ENCODE assay signal across 8 mouse cellular contexts in genomic region chr5:75834766-75835555, GRCm38 (mm10).
A peak's percentile ranks its signal among the peaks of the same experiment; 100 is the strongest.
DNase-seq lines count a peak whose midpoint lies in the region; ATAC-seq and TF ChIP-seq lines count a peak whose summit lies in the region.
"Had no signal": no experiment of that assay in that cellular context is flagged by ENCODE, and none has a peak within 500 bp of the region (broad histone marks: within the 10 kb centered on the region; RNA-seq: fewer than 3 reads in every experiment).

No protein-coding gene starts in this region.

- TF ChIP-seq POLR2A in brain, embryonic 14.5 days (IDR thresholded peaks at IDR 0.05; ENCODE audit: borderline replicate concordance, extremely low read depth, insufficient read depth, insufficient read length, poor library complexity, severe bottlenecking), result no peak

- H3K27me3 ChIP-seq in embryonic facial prominence, embryonic 15.5 days, result no peaks in the 10 kb centered on the region
- H3K27me3 ChIP-seq in hindbrain, embryonic 16.5 days (replicated peaks; ENCODE audit: control insufficient read depth, insufficient read depth, low read length), result no peaks in the 10 kb centered on the region
- H3K27me3 ChIP-seq in liver, embryonic 13.5 days, result peaks cover 20% of the 10 kb centered on the region
- no peaks in the 10 kb centered on the region for H3K27me3 ChIP-seq in stomach, embryonic 14.5 days (ENCODE audit: control insufficient read depth, insufficient read depth, low read length)
- H3K27me3 ChIP-seq: neural tube, embryonic 12.5 days had no signal

- no peaks in the 10 kb centered on the region for H3K9me3 ChIP-seq in embryonic facial prominence, embryonic 15.5 days (replicated peaks)
- no peaks in the 10 kb centered on the region for H3K9me3 ChIP-seq in hindbrain, embryonic 16.5 days (ENCODE audit: control insufficient read depth, low read length)
- H3K9me3 ChIP-seq in liver, embryonic 13.5 days (replicated peaks), result no peaks in the 10 kb centered on the region
- H3K9me3 ChIP-seq in stomach, embryonic 14.5 days (ENCODE audit: control insufficient read depth, low read depth, low read length), result no peaks in the 10 kb centered on the region
- H3K9me3 ChIP-seq: neural tube, embryonic 12.5 days had no signal

- TF ChIP-seq CTCF in brain, embryonic 14.5 days (IDR thresholded peaks at IDR 0.05; ENCODE audit: borderline replicate concordance, extremely low read depth, insufficient read depth, insufficient read length), result no peak

- H3K36me3 ChIP-seq in embryonic facial prominence, embryonic 15.5 days, result no peaks in the 10 kb centered on the region
- H3K36me3 ChIP-seq in hindbrain, embryonic 16.5 days (ENCODE audit: control insufficient read depth, insufficient read depth, low read length), result no peaks in the 10 kb centered on the region
- no peaks in the 10 kb centered on the region for H3K36me3 ChIP-seq in liver, embryonic 13.5 days
- no peaks in the 10 kb centered on the region for H3K36me3 ChIP-seq in stomach, embryonic 14.5 days (ENCODE audit: control insufficient read depth, insufficient read depth, low read length)
- H3K36me3 ChIP-seq: neural tube, embryonic 12.5 days had no signal

- H3K4me3 ChIP-seq in embryonic facial prominence, embryonic 15.5 days (replicated peaks), result peak overlapping the region; percentile 29
- H3K4me3 ChIP-seq in hindbrain, embryonic 16.5 days (ENCODE audit: low read length), result peak overlapping the region; percentile 18
- peak overlapping the region; percentile 9; the same call in 1 of the 2 replicates for H3K4me3 ChIP-seq in liver, embryonic 13.5 days (replicated peaks)
- no peak overlapping the region for H3K4me3 ChIP-seq in stomach, embryonic 14.5 days (ENCODE audit: low read depth, low read length)
- H3K4me3 ChIP-seq: neural tube, embryonic 12.5 days had no signal

- no peak overlapping the region for H3K9ac ChIP-seq in embryonic facial prominence, embryonic 15.5 days
- 0 out of 2 replicates have a peak overlapping the region, but pooled peaks have one; percentile 25 for H3K9ac ChIP-seq in hindbrain, embryonic 16.5 days (ENCODE audit: low read depth, low read length)
- no peak overlapping the region for H3K9ac ChIP-seq in liver, embryonic 13.5 days
- H3K9ac ChIP-seq in stomach, embryonic 14.5 days (replicated peaks; ENCODE audit: low read depth, low read length), result no peak overlapping the region
- H3K9ac ChIP-seq: neural tube, embryonic 12.5 days had no signal

- H3K27ac ChIP-seq in embryonic facial prominence, embryonic 15.5 days (replicated peaks), result peak overlapping the region; percentile 58
- H3K27ac ChIP-seq in hindbrain, embryonic 16.5 days (ENCODE audit: low read depth, low read length), result peak overlapping the region; percentile 67; the same call in 1 of the 2 replicates
- H3K27ac ChIP-seq in liver, embryonic 13.5 days, result no peak overlapping the region
- H3K27ac ChIP-seq in stomach, embryonic 14.5 days (ENCODE audit: low read length), result peak overlapping the region; percentile 48; the same call in 1 of the 2 replicates
- H3K27ac ChIP-seq: neural tube, embryonic 12.5 days had no signal

- H3K4me1 ChIP-seq in embryonic facial prominence, embryonic 15.5 days, result peaks cover 16% of the 10 kb centered on the region
- H3K4me1 ChIP-seq in hindbrain, embryonic 16.5 days (ENCODE audit: control insufficient read depth, insufficient read depth, low read depth, low read length), result peaks cover 2% of the 10 kb centered on the region
- H3K4me1 ChIP-seq in liver, embryonic 13.5 days (replicated peaks), result peaks cover 28% of the 10 kb centered on the region
- H3K4me1 ChIP-seq in stomach, embryonic 14.5 days (ENCODE audit: control insufficient read depth, insufficient read depth, low read length), result peaks cover 15% of the 10 kb centered on the region; the same call in 1 of the 2 replicates

- ATAC-seq in embryonic facial prominence, embryonic 15.5 days (ENCODE audit: insufficient number of reproducible peaks, low FRiP score, low TSS enrichment, low read depth), result no peak
- 0 out of 2 replicates have a peak, but pooled peaks have one; percentile 48 for ATAC-seq in hindbrain, embryonic 16.5 days
- no peak for ATAC-seq in liver, embryonic 13.5 days (ENCODE audit: low read depth)
- no peak for ATAC-seq in stomach, embryonic 14.5 days (ENCODE audit: insufficient number of reproducible peaks, insufficient read depth, low FRiP score, low read depth)

- WGBS in embryonic facial prominence, embryonic 15.5 days, result 22% methylated on average over 17 of the region's 17 CpGs
- 58% methylated on average over 17 of the region's 17 CpGs for WGBS in hindbrain, embryonic 16.5 days
- 20% methylated on average over 17 of the region's 17 CpGs for WGBS in liver, embryonic 13.5 days (ENCODE audit: insufficient replicate concordance)
- 47% methylated on average over 17 of the region's 17 CpGs for WGBS in stomach, embryonic 14.5 days

- peak overlapping the region; percentile 47 for H3K4me2 ChIP-seq in embryonic facial prominence, embryonic 15.5 days (replicated peaks)
- peak overlapping the region; percentile 36 for H3K4me2 ChIP-seq in hindbrain, embryonic 16.5 days (ENCODE audit: low read length)
- peak overlapping the region; percentile 56 for H3K4me2 ChIP-seq in liver, embryonic 13.5 days
- peak overlapping the region; percentile 37 for H3K4me2 ChIP-seq in stomach, embryonic 14.5 days (replicated peaks; ENCODE audit: low read depth, low read length)
- H3K4me2 ChIP-seq: neural tube, embryonic 12.5 days had no signal

- peak; percentile 33 for DNase-seq in brain, embryonic 14.5 days (ENCODE audit: low read depth)
- DNase-seq in liver, embryonic 13.5 days, result no peak
- DNase-seq in cerebellum, adult 11 months, result no peak
- no peak for DNase-seq in layer of hippocampus, adult 9-10 months (ENCODE audit: low spot score)
